Mouse (Mus musculus): ENCODE data around the gene Dlk1. TPM values are rescaled to one million over a fixed set of nuclear protein-coding genes. Genes with fewer than 3 reads are reported as not detected.

The Dlk1 gene
- total RNA-seq, 2 experiments from 2014 or later: not detected

Other genes with a start within 250 kb of the Dlk1 start
- not detected in 2 replicates for gene Rtl1, start 147.5 kb downstream of the Dlk1 start, total RNA-seq (2015)
- gene Rtl1, start 147.5 kb downstream of the Dlk1 start, total RNA-seq (2017): not detected in 2 replicates

Measured in megakaryocyte, adult 5-6 weeks (primary cell).